Mouse (Mus musculus) lung, embryonic 16.5 days (tissue): ENCODE data around the gene Rnf207. TPM values are rescaled to one million over a fixed set of nuclear protein-coding genes. Genes with fewer than 3 reads are reported as not detected.

ENCODE experiments used
- ATAC-seq: fragments of 200-750 bp; cut with Nextera tagmentation; 2 replicates; pipeline ENCODE4 v1.8.0; 2017; ENCODE audit warnings: low read depth, mild to moderate bottlenecking, moderate library complexity
- H3K27ac ChIP-seq: fragments of 300-500 bp; sonication (generic); 2 replicates; pipeline ENCODE4 v1.5.1; 2014; ENCODE audit warnings: mild to moderate bottlenecking, control low read depth, low read length
- H3K27me3 ChIP-seq: fragments of 300-500 bp; sonication (generic); 2 replicates; pipeline ENCODE4 v1.6.1; 2014; ENCODE audit warnings: low read depth, low read length, mixed read lengths; ENCODE audit not compliant: control insufficient read depth, insufficient read depth
- H3K36me3 ChIP-seq: fragments of 300-500 bp; sonication (generic); 2 replicates; pipeline ENCODE4 v1.6.1; 2014; ENCODE audit warnings: low read length; ENCODE audit not compliant: control insufficient read depth, insufficient read depth
- H3K4me1 ChIP-seq: fragments of 300-500 bp; sonication (generic); replicated peaks from 2 replicates; pipeline ENCODE4 v1.6.1; 2014; ENCODE audit warnings: low read length, mixed read lengths; ENCODE audit not compliant: control insufficient read depth, insufficient read depth
- H3K4me2 ChIP-seq: fragments of 300-500 bp; sonication (generic); 2 replicates; pipeline ENCODE4 v1.6.1; 2014; ENCODE audit warnings: low read depth, low read length, control low read depth
- H3K4me3 ChIP-seq: fragments of 300-500 bp; sonication (generic); 2 replicates; pipeline ENCODE4 v1.5.1; 2014; ENCODE audit warnings: mild to moderate bottlenecking, low read length, control low read depth
- H3K9ac ChIP-seq: fragments of 300-500 bp; sonication (generic); 2 replicates; pipeline ENCODE4 v1.6.1; 2014; ENCODE audit warnings: low read length, control low read depth
- H3K9me3 ChIP-seq: fragments of 300-500 bp; sonication (generic); 2 replicates; pipeline ENCODE4 v1.6.1; 2016; ENCODE audit warnings: low read length; ENCODE audit not compliant: control insufficient read depth
- WGBS: fragments of 180-500 bp; shearing (Covaris S2); extraction: QIAGEN DNeasy Blood & Tissue Kit; methylation state at CpG from one replicate; pipeline ENCODE4 v1.1.7; 2014; 5-methylcytosine and 5-hydroxymethylcytosine counted together
- polyA plus RNA-seq: library from polyadenylated mRNA; unstranded; fragments of >200 nt; fragmentation: Nextera tagmentation; extraction: Ambion mirVana; gene quantifications from 2 replicates; pipeline ENCODE4 v1.2.1, GENCODE M21; 2015

Rnf207 gene
- polyA plus RNA-seq, 1 experiment from 2014 or later = 2.5 TPM

- H3K4me3 ChIP-seq = no peak overlapping the region
- no peak overlapping the region for H3K9ac ChIP-seq
- 24% methylated on average over 11 of the region's 11 CpGs for WGBS
- H3K27ac ChIP-seq = no peak overlapping the region
- H3K4me2 ChIP-seq = no peak overlapping the region
- no peak for ATAC-seq
- no peaks in the 10 kb centered on the region for H3K36me3 ChIP-seq
- H3K27me3 ChIP-seq = peaks cover 58% of the 10 kb centered on the region
- H3K9me3 ChIP-seq = no peaks in the 10 kb centered on the region
- H3K4me1 ChIP-seq = peaks cover 11% of the 10 kb centered on the region
These were observed 27.8 kb downstream of the Rnf207 start for GRCm38 (mm10) chr4:152290991-152291390.

- no peak for ATAC-seq
- Histone ChIP-seq H3K9me3 (no peaks in the 10 kb centered on the region), H3K36me3 (no peaks in the 10 kb centered on the region), H3K4me2 (0 out of 2 replicates have a peak overlapping the region, but pooled peaks have one; percentile 18), H3K4me3 (no peak overlapping the region), H3K4me1 (peaks cover 7% of the 10 kb centered on the region), H3K27me3 (peaks cover 64% of the 10 kb centered on the region), H3K27ac (no peak overlapping the region), H3K9ac (no peak overlapping the region)
- WGBS = under 1% methylated on average over 39 of the region's 39 CpGs
These were observed 28.4 kb downstream of the Rnf207 start for GRCm38 (mm10) chr4:152290385-152290784.

GRCm38 (mm10) chr4:152288398-152288945, 30.3 kb downstream of the Rnf207 start:
- Histone ChIP-seq H3K9me3 (no peaks in the 10 kb centered on the region), H3K4me1 (peaks cover 8% of the 10 kb centered on the region), H3K27ac (no peak overlapping the region), H3K9ac (no peak overlapping the region), H3K27me3 (peaks cover 83% of the 10 kb centered on the region), H3K4me3 (no peak overlapping the region), H3K4me2 (no peak overlapping the region), H3K36me3 (no peaks in the 10 kb centered on the region)
- no peak for ATAC-seq
- WGBS = 55% methylated on average over 18 of the region's 18 CpGs

GRCm38 (mm10) chr4:152287317-152288120, 31.3 kb downstream of the Rnf207 start:
- Histone ChIP-seq H3K4me3 (no peak overlapping the region), H3K9me3 (no peaks in the 10 kb centered on the region), H3K27me3 (peaks cover 91% of the 10 kb centered on the region), H3K27ac (no peak overlapping the region), H3K9ac (no peak overlapping the region), H3K4me1 (peaks cover 16% of the 10 kb centered on the region), H3K4me2 (no peak overlapping the region), H3K36me3 (no peaks in the 10 kb centered on the region)
- no peak for ATAC-seq
- WGBS = 20% methylated on average over 19 of the region's 19 CpGs

- peak; percentile 19 for ATAC-seq
- 5% methylated on average over 26 of the region's 26 CpGs for WGBS
- H3K9me3 ChIP-seq = no peaks in the 10 kb centered on the region
- no peak overlapping the region for H3K9ac ChIP-seq
- H3K4me3 ChIP-seq = no peak overlapping the region
- peaks cover 91% of the 10 kb centered on the region for H3K27me3 ChIP-seq
- H3K36me3 ChIP-seq = no peaks in the 10 kb centered on the region
- H3K4me1 ChIP-seq = peaks cover 16% of the 10 kb centered on the region
- H3K27ac ChIP-seq = no peak overlapping the region
- H3K4me2 ChIP-seq = no peak overlapping the region
These were observed 31.9 kb downstream of the Rnf207 start for GRCm38 (mm10) chr4:152286887-152287286.

GRCm38 (mm10) chr4:152286183-152286582, 32.6 kb downstream of the Rnf207 start:
- Histone ChIP-seq H3K27ac (no peak overlapping the region), H3K4me1 (peaks cover 16% of the 10 kb centered on the region), H3K9me3 (no peaks in the 10 kb centered on the region), H3K27me3 (peaks cover 91% of the 10 kb centered on the region), H3K36me3 (no peaks in the 10 kb centered on the region), H3K4me2 (0 out of 2 replicates have a peak overlapping the region, but pooled peaks have one; percentile 17), H3K9ac (no peak overlapping the region), H3K4me3 (0 out of 2 replicates have a peak overlapping the region, but pooled peaks have one; percentile 10)
- no peak for ATAC-seq
- WGBS = 2% methylated on average over 32 of the region's 32 CpGs

- no peak for ATAC-seq
- no peak overlapping the region for H3K27ac ChIP-seq
These were observed 33.3 kb downstream of the Rnf207 start for GRCm38 (mm10) chr4:152285505-152285904.

GRCm38 (mm10) chr4:152283186-152283950, 35.4 kb downstream of the Rnf207 start:
- Histone ChIP-seq H3K4me2 (peak overlapping the region; percentile 59), H3K27me3 (peaks cover 80% of the 10 kb centered on the region), H3K9me3 (no peaks in the 10 kb centered on the region), H3K36me3 (peaks cover 4% of the 10 kb centered on the region; the same call in 1 of the 2 replicates), H3K4me3 (peak overlapping the region; percentile 33), H3K9ac (peak overlapping the region; percentile 35; the same call in 1 of the 2 replicates), H3K27ac (no peak overlapping the region), H3K4me1 (peaks cover 16% of the 10 kb centered on the region)
- WGBS = 6% methylated on average over 70 of the region's 70 CpGs
- ATAC-seq = peak; percentile 87

More at GRCm38 (mm10) chr4:152285505-152285904, 33.3 kb downstream of the Rnf207 start:
- H3K4me2 ChIP-seq = no peak overlapping the region
- H3K36me3 ChIP-seq = no peaks in the 10 kb centered on the region
- peaks cover 16% of the 10 kb centered on the region for H3K4me1 ChIP-seq
- no peak overlapping the region for H3K9ac ChIP-seq
- 2% methylated on average over 10 of the region's 10 CpGs for WGBS
- peaks cover 91% of the 10 kb centered on the region for H3K27me3 ChIP-seq
- H3K4me3 ChIP-seq = no peak overlapping the region
- no peaks in the 10 kb centered on the region for H3K9me3 ChIP-seq

GRCm38 (mm10) chr4:152282721-152283120, 36.1 kb downstream of the Rnf207 start:
- H3K4me2 ChIP-seq = peak overlapping the region; percentile 59
- H3K27ac ChIP-seq = no peak overlapping the region
- peak overlapping the region; percentile 33 for H3K4me3 ChIP-seq
- H3K9ac ChIP-seq = peak overlapping the region; percentile 35; the same call in 1 of the 2 replicates
- peaks cover 74% of the 10 kb centered on the region for H3K27me3 ChIP-seq
- peaks cover 16% of the 10 kb centered on the region for H3K4me1 ChIP-seq
- ATAC-seq = peak; percentile 6; the same call in 1 of the 2 replicates
- 22% methylated on average over 27 of the region's 34 CpGs for WGBS
- no peaks in the 10 kb centered on the region for H3K9me3 ChIP-seq
- H3K36me3 ChIP-seq = peaks cover 4% of the 10 kb centered on the region; the same call in 1 of the 2 replicates
